Mouse (Mus musculus) liver, embryonic 13.5 days (tissue): ENCODE results near the gene Gm16485. TPM values are rescaled to one million over a fixed set of nuclear protein-coding genes. Genes with fewer than 3 reads are reported as not detected.

Experiments
- ATAC-seq: fragments of 200-750 bp; cut with Nextera tagmentation; 2 replicates; pipeline ENCODE4 v1.8.0; 2017; ENCODE audit warnings: low read depth, mild to moderate bottlenecking, moderate number of reproducible peaks, moderate library complexity
- DNase-seq: peaks from one replicate; pipeline ENCODE4 v3.0.0; 2022
- H3K27ac ChIP-seq: fragments of 300-500 bp; sonication (generic); 2 replicates; pipeline ENCODE4 v1.5.1; 2015; ENCODE audit warnings: moderate library complexity, mild to moderate bottlenecking, inconsistent platforms
- H3K27me3 ChIP-seq: fragments of 300-500 bp; sonication (generic); 2 replicates; pipeline ENCODE4 v1.6.1; 2015; ENCODE audit warnings: mild to moderate bottlenecking, inconsistent platforms
- H3K36me3 ChIP-seq: fragments of 300-500 bp; sonication (generic); 2 replicates; pipeline ENCODE4 v1.6.1; 2015; ENCODE audit warnings: mild to moderate bottlenecking, inconsistent platforms
- H3K4me1 ChIP-seq: fragments of 300-500 bp; sonication (generic); replicated peaks from 2 replicates; pipeline ENCODE4 v1.6.1; 2015; ENCODE audit warnings: inconsistent platforms
- H3K4me2 ChIP-seq: fragments of 300-500 bp; sonication (generic); 2 replicates; pipeline ENCODE4 v1.6.1; 2015; ENCODE audit warnings: inconsistent platforms, mild to moderate bottlenecking, moderate library complexity
- H3K4me3 ChIP-seq: fragments of 300-500 bp; sonication (generic); replicated peaks from 2 replicates; pipeline ENCODE4 v1.5.1; 2015; ENCODE audit warnings: mild to moderate bottlenecking, inconsistent platforms
- H3K9ac ChIP-seq: fragments of 300-500 bp; sonication (generic); 2 replicates; pipeline ENCODE4 v1.6.1; 2015; ENCODE audit warnings: mild to moderate bottlenecking, inconsistent platforms
- H3K9me3 ChIP-seq: fragments of 300-500 bp; sonication (generic); replicated peaks from 2 replicates; pipeline ENCODE4 v1.6.1; 2016; ENCODE audit warnings: inconsistent platforms
- WGBS: fragments of 180-500 bp; shearing (Covaris S2); methylation state at CpG from one replicate; pipeline ENCODE4 v1.1.7; 2015; ENCODE audit not compliant: insufficient replicate concordance; 5-methylcytosine and 5-hydroxymethylcytosine counted together
- polyA plus RNA-seq: library from polyadenylated mRNA; unstranded; fragments of >200 nt; fragmentation: Nextera tagmentation; extraction: Ambion mirVana; gene quantifications from 2 replicates; pipeline ENCODE4 v1.2.1, GENCODE M21; 2015

Gm16485 gene
- polyA plus RNA-seq, result not detected in 2 replicates

DNA sequence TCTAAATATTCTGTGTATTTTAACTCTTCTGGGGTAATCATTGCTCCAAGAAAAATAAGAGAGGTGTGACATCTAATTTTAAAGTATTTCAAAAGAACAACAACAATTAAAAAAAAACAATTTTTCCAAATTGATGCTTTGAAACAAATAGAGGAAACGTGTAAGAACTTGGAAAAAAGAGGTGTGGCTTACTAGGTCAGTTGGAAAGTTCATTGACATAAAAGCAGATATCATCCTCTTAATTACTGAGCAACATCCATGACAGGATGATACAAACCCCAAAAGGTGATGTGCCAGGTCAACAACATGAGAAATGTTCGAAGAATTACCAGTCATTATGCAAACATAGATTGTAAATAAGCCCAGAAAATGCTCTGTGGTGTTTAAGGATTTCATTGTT lies at the start of gene Gm16485:
TSS of gene Gm16485 (plus strand) at position 301 of the 400 bp plus-strand sequence.
- Histone ChIP-seq H3K4me1 (no peaks in the 10 kb centered on the region), H3K4me3 (no peak within 1 kb of the TSS), H3K36me3 (no peaks in the 10 kb centered on the region), H3K4me2 (no peak within 1 kb of the TSS), H3K9ac (no peak within 1 kb of the TSS), H3K27me3 (no peaks in the 10 kb centered on the region), H3K27ac (no peak within 1 kb of the TSS), H3K9me3 (no peaks in the 10 kb centered on the region)
- ATAC-seq (no peak), DNase-seq (no peak)
- 39% methylated on average over 2 of the region's 2 CpGs for WGBS

DNA sequence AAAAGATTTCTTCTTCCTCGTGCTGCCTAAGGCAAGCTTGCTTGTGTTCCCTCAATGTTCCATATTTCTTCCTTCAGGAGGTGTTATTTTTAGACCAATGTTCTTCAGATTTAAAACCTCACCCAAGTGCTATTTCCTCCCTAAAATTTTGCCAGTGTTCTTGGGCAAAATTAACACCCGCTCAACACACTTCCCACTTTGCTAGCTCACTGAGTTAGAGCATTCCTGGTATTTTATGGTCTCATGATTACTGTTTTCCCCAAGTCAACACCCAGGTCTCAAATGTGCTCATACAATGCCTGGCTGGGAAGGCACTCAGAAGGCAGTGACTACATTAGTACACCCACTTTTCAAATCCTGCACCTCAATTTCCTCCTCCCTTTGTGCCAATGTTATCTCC lies 44.0 kb upstream of the Gm16485 start:
- no peak overlapping the region for H3K27ac ChIP-seq
- H3K4me2 ChIP-seq, result no peak overlapping the region
- ATAC-seq, result no peak
- no peak overlapping the region for H3K9ac ChIP-seq
- no peaks in the 10 kb centered on the region for H3K27me3 ChIP-seq
- WGBS, result 57% methylated on average over 2 of the region's 2 CpGs
- no peak for DNase-seq
- H3K9me3 ChIP-seq, result no peaks in the 10 kb centered on the region
- no peaks in the 10 kb centered on the region for H3K36me3 ChIP-seq
- no peaks in the 10 kb centered on the region for H3K4me1 ChIP-seq
- H3K4me3 ChIP-seq, result no peak overlapping the region

DNA sequence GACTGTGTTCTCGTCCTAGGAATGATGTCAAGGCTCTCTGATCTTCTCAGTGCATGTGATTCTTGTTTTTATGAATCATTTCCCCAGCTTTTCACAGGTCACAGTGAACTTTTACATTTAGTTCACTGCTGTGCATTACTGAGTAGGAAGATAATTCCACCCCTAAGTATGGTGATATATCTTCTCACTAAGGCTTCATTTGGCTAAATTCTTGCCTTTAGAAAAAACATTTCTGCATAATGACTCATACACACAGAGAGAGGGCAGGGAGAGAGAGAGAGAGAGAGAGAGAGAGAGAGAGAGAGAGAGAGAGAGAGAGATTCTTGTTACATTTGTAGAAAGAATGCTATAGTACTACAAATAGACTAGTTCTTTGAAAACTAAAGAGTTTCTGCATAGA lies 33.8 kb upstream of the Gm16485 start:
- WGBS, result 16% methylated on average over 1 of the region's 1 CpGs
- H3K4me3 ChIP-seq, result no peak overlapping the region
- no peak overlapping the region for H3K27ac ChIP-seq
- no peak overlapping the region for H3K4me2 ChIP-seq
- ATAC-seq, result no peak
- H3K36me3 ChIP-seq, result no peaks in the 10 kb centered on the region
- no peaks in the 10 kb centered on the region for H3K4me1 ChIP-seq
- no peak overlapping the region for H3K9ac ChIP-seq
- no peaks in the 10 kb centered on the region for H3K27me3 ChIP-seq
- H3K9me3 ChIP-seq, result no peaks in the 10 kb centered on the region
- DNase-seq, result no peak

DNA sequence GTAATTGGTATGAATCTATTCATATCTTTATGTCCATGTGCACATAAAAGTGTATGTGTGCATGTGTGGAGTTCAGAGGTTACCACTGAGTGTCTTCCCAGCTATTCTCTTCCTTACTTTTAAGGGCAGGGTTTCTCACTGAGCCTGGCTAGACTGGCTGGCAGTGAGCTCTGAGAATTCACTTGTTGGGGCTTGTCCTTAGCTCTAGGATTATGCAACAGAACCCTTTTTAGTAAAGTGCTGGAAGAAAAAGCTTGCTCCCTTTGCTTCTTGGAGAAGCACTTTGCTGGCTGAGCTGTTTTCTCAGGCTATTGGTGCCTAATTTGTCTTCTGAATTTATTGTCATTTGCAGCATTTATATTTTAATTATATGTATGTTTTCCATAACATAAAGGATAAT lies 18.3 kb upstream of the Gm16485 start:
- Histone ChIP-seq H3K4me2 (no peak overlapping the region), H3K27ac (no peak overlapping the region), H3K27me3 (no peaks in the 10 kb centered on the region), H3K4me1 (no peaks in the 10 kb centered on the region), H3K36me3 (no peaks in the 10 kb centered on the region), H3K9me3 (no peaks in the 10 kb centered on the region), H3K9ac (no peak overlapping the region), H3K4me3 (no peak overlapping the region)
- no peak for DNase-seq
- no peak for ATAC-seq

DNA sequence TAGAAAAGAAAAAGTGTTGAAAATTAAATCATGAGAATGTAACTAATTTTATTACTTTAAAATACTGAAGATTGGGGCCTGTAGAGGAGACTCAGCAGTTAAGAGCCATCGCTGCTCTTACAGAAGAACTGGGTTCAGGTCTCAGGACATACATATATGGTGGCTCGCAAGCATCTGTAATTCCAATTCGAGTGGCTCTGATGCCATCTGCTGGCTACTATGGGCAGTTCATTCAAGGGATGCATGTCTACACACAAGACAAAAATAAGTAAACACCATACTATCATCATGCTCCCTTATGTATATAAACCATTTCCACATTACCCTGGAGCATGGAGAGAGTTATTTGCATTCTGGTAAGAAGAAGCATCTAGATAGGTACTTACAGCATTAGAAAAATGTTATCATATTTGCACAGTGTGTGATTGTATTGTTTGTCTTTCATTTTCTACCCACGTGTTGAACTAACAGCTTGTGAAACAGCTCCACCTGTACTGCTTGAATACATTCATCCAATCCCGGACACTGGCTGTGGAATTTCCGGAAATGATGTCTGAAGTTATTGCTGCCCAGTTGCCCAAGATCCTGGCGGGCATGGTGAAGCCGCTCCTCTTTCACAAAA lies 7.0 kb upstream of the Gm16485 start:
- Histone ChIP-seq H3K4me3 (no peak overlapping the region), H3K9ac (no peak overlapping the region), H3K4me2 (no peak overlapping the region), H3K36me3 (no peaks in the 10 kb centered on the region), H3K27ac (no peak overlapping the region), H3K27me3 (no peaks in the 10 kb centered on the region), H3K4me1 (no peaks in the 10 kb centered on the region), H3K9me3 (no peaks in the 10 kb centered on the region)
- DNase-seq (no peak), ATAC-seq (no peak)
- 46% methylated on average over 8 of the region's 8 CpGs for WGBS

DNA sequence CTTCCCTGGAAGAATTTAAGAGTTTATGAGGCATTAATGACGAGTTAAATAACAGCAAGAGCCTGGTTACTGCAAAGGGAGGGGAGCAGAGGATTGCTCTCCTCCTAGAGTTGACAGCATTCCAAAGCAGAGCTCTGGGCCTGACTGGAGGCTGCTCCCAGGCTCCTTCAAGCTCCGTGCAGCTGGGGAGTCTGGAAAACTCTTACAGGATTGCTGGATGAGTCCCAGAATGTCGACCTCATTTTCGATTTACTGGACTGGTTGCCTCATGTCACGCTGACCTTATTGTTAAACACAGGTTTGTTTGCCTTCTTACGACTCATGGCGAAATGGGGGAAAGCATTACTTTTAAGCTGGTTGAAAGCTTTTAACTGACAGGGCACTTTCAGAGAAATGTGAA lies 1.4 kb upstream of the Gm16485 start:
- no peak overlapping the region for H3K4me2 ChIP-seq
- H3K27me3 ChIP-seq, result no peaks in the 10 kb centered on the region
- ATAC-seq (no peak), DNase-seq (no peak)
- H3K36me3 ChIP-seq, result no peaks in the 10 kb centered on the region
- no peaks in the 10 kb centered on the region for H3K4me1 ChIP-seq
- 53% methylated on average over 7 of the region's 7 CpGs for WGBS
- H3K9me3 ChIP-seq, result no peaks in the 10 kb centered on the region
- H3K9ac ChIP-seq, result no peak overlapping the region
- no peak overlapping the region for H3K27ac ChIP-seq
- H3K4me3 ChIP-seq, result no peak overlapping the region

DNA sequence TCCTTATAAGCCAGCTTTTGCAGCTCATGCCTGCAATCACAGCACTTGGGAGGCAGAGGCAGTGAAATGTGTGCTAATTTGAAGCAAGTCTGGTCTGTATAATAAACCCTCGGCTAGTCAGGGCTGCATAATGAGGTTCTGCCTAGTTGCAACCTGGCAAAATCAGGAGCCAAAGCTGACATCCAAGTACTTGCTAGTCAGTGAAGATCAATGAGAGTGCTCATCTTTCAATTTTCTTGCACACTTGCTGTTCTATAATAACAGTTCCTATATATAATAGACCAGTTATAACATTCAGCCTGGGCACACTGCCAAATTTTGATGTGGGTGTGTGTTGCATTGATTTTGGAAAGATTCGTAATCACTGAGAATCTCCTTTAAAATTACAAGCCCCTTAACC lies 6.2 kb downstream of the Gm16485 start:
- Histone ChIP-seq H3K4me3 (no peak overlapping the region), H3K4me2 (no peak overlapping the region), H3K9ac (no peak overlapping the region), H3K27ac (no peak overlapping the region), H3K27me3 (no peaks in the 10 kb centered on the region), H3K36me3 (no peaks in the 10 kb centered on the region), H3K9me3 (no peaks in the 10 kb centered on the region), H3K4me1 (no peaks in the 10 kb centered on the region)
- ATAC-seq (no peak), DNase-seq (no peak)
- WGBS, result 56% methylated on average over 2 of the region's 2 CpGs

DNA sequence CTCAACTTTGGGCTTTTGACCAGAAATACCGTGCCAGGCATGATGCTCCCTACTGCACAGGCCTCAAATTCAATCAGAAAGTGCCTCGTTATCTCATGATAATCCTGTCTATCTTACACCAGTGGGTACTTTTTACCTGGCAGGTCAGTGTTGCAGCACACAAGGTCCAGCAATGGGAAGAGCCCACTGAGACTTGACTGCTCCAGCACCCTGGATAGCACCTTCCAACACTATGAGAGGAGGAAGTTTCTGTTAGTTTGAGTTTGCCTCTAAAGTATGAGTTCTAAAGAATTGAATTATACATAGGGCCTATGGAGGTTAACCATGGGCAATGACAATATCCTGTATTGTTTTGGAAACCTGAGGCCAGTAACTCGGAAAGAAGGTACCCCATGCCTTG lies 10.7 kb downstream of the Gm16485 start:
- Histone ChIP-seq H3K27ac (no peak overlapping the region), H3K9me3 (no peaks in the 10 kb centered on the region), H3K27me3 (no peaks in the 10 kb centered on the region), H3K4me3 (no peak overlapping the region), H3K4me1 (no peaks in the 10 kb centered on the region), H3K36me3 (no peaks in the 10 kb centered on the region), H3K4me2 (no peak overlapping the region), H3K9ac (no peak overlapping the region)
- 49% methylated on average over 3 of the region's 3 CpGs for WGBS
- DNase-seq, result no peak
- no peak for ATAC-seq

DNA sequence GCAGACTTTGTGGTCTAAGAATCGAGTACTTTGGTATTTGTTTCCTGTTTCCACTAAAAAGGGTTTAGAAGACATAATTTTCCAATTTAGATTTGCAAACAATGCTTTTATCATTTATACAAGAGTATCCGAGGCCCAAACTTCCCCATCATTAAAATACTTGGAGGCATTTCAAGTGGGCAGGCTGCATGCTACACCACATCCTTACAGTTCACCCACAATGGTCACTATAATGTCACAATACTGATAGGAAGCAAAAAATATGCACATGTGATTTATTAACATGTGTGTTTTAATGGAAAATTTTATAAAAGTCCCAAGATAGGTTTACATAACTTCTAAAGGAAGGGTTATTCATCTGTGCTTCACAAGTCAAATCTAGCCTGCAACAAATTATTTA lies 24.9 kb downstream of the Gm16485 start:
- no peak overlapping the region for H3K4me3 ChIP-seq
- H3K27ac ChIP-seq, result no peak overlapping the region
- H3K4me2 ChIP-seq, result no peak overlapping the region
- no peaks in the 10 kb centered on the region for H3K4me1 ChIP-seq
- H3K9ac ChIP-seq, result no peak overlapping the region
- DNase-seq (no peak), ATAC-seq (no peak)
- no peaks in the 10 kb centered on the region for H3K9me3 ChIP-seq
- no peaks in the 10 kb centered on the region for H3K27me3 ChIP-seq
- WGBS, result 42% methylated on average over 2 of the region's 2 CpGs
- H3K36me3 ChIP-seq, result no peaks in the 10 kb centered on the region

DNA sequence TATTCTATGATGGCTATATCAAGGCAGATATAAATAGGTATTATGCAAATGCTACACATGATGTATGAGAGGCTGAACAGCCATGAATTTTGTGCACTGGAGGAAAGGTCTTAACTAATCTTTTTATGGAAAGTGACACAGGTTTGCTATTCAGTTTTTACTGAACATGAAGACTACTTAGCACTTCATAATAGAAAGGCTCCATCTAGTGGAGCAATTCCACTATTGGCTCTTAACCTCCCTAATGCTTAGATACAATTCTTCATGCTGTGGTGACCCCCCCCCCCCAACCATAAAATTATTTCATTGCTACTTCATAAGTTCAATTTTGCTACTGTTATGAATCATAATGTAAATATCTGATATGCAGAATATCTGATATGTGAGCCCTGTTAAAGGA lies 29.6 kb downstream of the Gm16485 start:
- Histone ChIP-seq H3K4me2 (no peak overlapping the region), H3K36me3 (no peaks in the 10 kb centered on the region; the same call in 1 of the 2 replicates), H3K27ac (no peak overlapping the region), H3K27me3 (no peaks in the 10 kb centered on the region), H3K4me1 (no peaks in the 10 kb centered on the region), H3K9me3 (no peaks in the 10 kb centered on the region), H3K4me3 (no peak overlapping the region), H3K9ac (no peak overlapping the region)
- ATAC-seq, result no peak
- DNase-seq, result no peak

DNA sequence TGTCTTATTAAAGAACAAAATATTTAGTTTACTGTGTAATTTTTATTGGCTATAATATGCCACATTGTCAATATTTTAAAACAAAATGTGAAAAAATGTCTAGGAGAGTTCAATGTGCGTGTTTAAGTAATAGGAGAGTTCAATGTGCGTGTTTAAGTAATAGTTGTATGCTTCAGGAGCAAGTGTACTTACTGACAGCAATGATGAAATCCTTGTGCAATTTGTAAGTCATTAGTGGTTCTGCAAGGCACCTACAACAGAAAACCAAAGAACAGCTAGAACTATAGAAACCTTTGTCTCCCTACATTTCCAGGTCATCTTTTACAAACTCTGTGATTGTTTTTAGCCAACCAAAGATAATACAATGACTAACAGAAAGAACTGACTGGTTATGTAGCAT lies 43.5 kb downstream of the Gm16485 start:
- no peak for DNase-seq
- Histone ChIP-seq H3K9ac (no peak overlapping the region), H3K27ac (no peak overlapping the region), H3K9me3 (no peaks in the 10 kb centered on the region), H3K4me1 (no peaks in the 10 kb centered on the region), H3K4me3 (no peak overlapping the region), H3K36me3 (no peaks in the 10 kb centered on the region), H3K4me2 (no peak overlapping the region), H3K27me3 (no peaks in the 10 kb centered on the region)
- 55% methylated on average over 2 of the region's 2 CpGs for WGBS
- no peak for ATAC-seq
